Mouse (Mus musculus): ENCODE results near the gene Adipoq. TPM values are rescaled to one million over a fixed set of nuclear protein-coding genes. Genes with fewer than 3 reads are reported as not detected.

Adipoq gene
- polyA plus RNA-seq, 1 experiment from 2014 or later = 0.42 TPM

DNA sequence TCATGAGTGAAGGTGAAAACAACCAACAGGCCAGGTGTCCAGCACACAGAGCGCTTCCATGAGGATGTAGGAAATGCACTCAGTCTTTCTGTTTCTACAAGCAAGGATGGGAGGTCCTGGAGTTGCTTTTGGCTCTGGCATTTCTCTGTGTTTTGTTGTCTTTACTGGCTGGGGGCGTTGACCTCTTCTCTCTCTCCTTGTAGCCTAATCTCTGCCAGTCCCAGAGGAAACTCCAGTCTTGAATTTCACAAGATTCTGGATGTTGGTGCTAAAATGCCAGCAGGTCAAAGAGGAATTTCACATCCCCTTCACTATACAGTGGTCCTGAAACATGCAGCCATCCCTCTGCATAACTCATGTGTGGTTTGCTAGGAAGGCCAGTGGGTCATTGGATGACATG is 2.6 kb downstream of the Adipoq start:
- H3K4me3 ChIP-seq (replicated peaks) = no peak overlapping the region
- H3K27ac ChIP-seq (replicated peaks) = no peak overlapping the region
- H3K36me3 ChIP-seq = no peaks in the 10 kb centered on the region
- ATAC-seq (ENCODE audit: low FRiP score) = no peak
- 78% methylated on average over 2 of the region's 2 CpGs for WGBS
- no peaks in the 10 kb centered on the region for H3K27me3 ChIP-seq (replicated peaks)
- no peaks in the 10 kb centered on the region for H3K4me1 ChIP-seq
- no peaks in the 10 kb centered on the region for H3K9me3 ChIP-seq (replicated peaks)
- H3K4me2 ChIP-seq = no peak overlapping the region
- no peak overlapping the region for H3K9ac ChIP-seq (replicated peaks)

DNA sequence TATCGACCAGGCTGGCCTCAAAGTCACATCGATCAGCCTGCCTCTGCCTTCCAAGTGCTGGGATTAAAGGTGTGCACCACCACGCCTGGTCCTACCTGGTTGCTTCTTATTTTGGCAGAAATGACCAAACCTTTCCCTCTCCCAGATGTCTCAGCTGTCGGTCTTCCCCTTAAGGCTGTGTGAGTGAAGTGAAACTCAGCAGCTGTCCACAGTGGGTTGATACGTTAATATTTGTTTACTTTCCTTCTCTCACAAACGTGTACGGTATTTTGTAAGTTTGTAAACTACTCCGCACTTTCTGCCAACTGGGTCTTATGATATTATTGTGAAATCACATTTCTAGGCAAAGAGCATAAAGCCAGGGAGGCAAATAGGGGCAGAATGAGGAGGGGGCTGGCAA is 3.1 kb downstream of the Adipoq start:
- 94% methylated on average over 8 of the region's 8 CpGs for WGBS

DNA sequence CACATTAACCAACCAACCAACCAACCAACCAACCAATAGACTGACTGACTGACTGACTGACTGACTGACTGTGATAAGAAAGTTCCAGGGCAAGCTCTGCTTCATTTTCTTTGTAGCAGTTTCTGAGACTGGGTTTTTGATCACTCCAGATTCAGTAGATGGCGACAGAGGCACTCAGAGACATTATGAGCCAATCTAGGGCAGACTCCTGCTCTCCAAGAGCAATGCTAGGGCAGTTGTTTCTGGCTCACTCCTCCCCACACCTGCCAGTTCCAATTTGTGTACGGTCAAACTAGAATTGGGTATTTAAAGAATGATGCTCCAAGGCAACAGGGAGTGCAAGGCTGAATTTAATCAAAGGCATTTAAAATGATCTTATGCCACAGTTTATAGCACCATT is 5.1 kb downstream of the Adipoq start:
- Histone ChIP-seq H3K4me2 (no peak overlapping the region), H3K27me3 (replicated peaks) (no peaks in the 10 kb centered on the region), H3K4me1 (no peaks in the 10 kb centered on the region), H3K27ac (replicated peaks) (no peak overlapping the region), H3K9ac (replicated peaks) (no peak overlapping the region), H3K9me3 (replicated peaks) (no peaks in the 10 kb centered on the region), H3K36me3 (no peaks in the 10 kb centered on the region), H3K4me3 (replicated peaks) (no peak overlapping the region)
- 25% methylated on average over 2 of the region's 2 CpGs for WGBS
- no peak for ATAC-seq (ENCODE audit: low FRiP score)

More for the DNA sequence above, 3.1 kb downstream of the Adipoq start:
- Histone ChIP-seq H3K9ac (replicated peaks) (no peak overlapping the region), H3K27ac (replicated peaks) (no peak overlapping the region), H3K36me3 (no peaks in the 10 kb centered on the region), H3K4me1 (no peaks in the 10 kb centered on the region), H3K4me2 (no peak overlapping the region), H3K27me3 (replicated peaks) (no peaks in the 10 kb centered on the region), H3K4me3 (replicated peaks) (no peak overlapping the region), H3K9me3 (replicated peaks) (no peaks in the 10 kb centered on the region)
- no peak for ATAC-seq (ENCODE audit: low FRiP score)

DNA sequence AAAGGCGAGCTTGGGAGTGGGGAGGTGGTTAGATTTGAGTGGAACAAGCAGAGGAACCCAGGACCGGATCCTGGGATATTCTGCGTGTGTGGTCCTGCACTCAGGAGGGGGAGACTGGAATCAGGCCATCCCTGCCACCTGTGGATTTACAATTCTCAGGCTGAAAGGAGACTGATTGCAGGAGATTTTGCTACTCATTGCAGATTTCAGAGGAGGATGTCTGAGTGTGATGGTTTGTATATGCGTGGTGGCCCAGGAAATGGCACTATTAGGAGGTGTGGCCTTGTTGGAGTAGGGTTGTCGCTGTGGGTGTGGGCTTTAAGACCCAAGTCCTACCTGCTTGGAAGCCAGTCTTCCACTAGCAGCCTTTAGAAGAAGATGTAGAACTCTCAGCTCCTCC is 7.9 kb downstream of the Adipoq start:
- Histone ChIP-seq H3K27me3 (replicated peaks) (no peaks in the 10 kb centered on the region), H3K4me2 (no peak overlapping the region), H3K27ac (replicated peaks) (no peak overlapping the region), H3K36me3 (no peaks in the 10 kb centered on the region), H3K9ac (replicated peaks) (no peak overlapping the region), H3K4me3 (replicated peaks) (no peak overlapping the region), H3K9me3 (replicated peaks) (no peaks in the 10 kb centered on the region), H3K4me1 (no peaks in the 10 kb centered on the region)
- 71% methylated on average over 5 of the region's 5 CpGs for WGBS
- ATAC-seq (ENCODE audit: low FRiP score) = no peak

GRCm38 (mm10) chr16:23157013-23157412 is 10.7 kb downstream of the Adipoq start:
- Histone ChIP-seq H3K36me3 (no peaks in the 10 kb centered on the region), H3K4me1 (no peaks in the 10 kb centered on the region), H3K4me3 (replicated peaks) (no peak overlapping the region), H3K9me3 (replicated peaks) (no peaks in the 10 kb centered on the region), H3K4me2 (no peak overlapping the region), H3K9ac (replicated peaks) (no peak overlapping the region), H3K27ac (replicated peaks) (no peak overlapping the region), H3K27me3 (replicated peaks) (no peaks in the 10 kb centered on the region)
- WGBS = 94% methylated on average over 13 of the region's 13 CpGs
- no peak for ATAC-seq (ENCODE audit: low FRiP score)

DNA sequence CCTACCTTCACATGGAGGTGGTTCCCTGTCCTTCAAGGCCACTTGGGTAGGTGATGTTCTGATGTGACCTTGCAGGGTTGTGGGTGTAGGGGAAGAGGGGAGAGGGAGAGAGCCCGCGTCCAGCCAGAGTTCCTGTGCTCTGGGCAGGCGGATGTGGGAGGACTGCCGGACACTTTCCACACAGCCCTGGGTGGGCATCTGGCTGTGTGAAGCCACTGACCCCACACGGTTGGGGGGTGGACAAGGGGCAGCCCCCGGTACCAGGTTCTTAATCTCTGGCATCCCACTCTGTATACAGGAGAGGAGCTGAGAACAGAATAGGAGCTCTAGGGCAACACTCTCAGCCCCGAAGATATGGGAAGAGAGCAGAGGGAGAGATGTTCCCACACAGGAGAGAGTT is 12.0 kb downstream of the Adipoq start:
- no peak for ATAC-seq (ENCODE audit: low FRiP score)
- 91% methylated on average over 7 of the region's 7 CpGs for WGBS
- no peak overlapping the region for H3K9ac ChIP-seq (replicated peaks)
- no peak overlapping the region for H3K4me3 ChIP-seq (replicated peaks)
- no peaks in the 10 kb centered on the region for H3K9me3 ChIP-seq (replicated peaks)
- no peak overlapping the region for H3K4me2 ChIP-seq
- no peaks in the 10 kb centered on the region for H3K27me3 ChIP-seq (replicated peaks)
- no peaks in the 10 kb centered on the region for H3K4me1 ChIP-seq
- no peak overlapping the region for H3K27ac ChIP-seq (replicated peaks)
- H3K36me3 ChIP-seq = no peaks in the 10 kb centered on the region

DNA sequence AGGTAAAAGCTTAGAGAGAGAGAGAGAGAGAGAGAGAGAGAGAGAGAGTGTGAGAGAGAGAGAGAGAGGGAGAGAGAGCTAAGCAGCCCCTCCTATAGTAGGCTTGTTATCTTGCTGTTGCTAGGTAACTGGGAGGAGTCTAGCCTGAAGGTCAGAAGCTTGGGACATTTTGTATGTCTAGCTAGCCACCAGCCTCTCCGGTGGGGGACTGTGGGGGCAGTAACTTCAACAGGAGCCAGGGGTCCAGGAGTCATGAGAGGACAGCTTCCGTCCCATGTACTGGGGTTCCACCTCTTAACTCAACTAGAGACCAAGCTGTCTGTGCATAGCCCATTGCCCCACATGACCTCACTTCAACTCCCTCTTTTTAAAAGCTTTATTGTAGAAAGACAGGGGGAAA is 12.6 kb downstream of the Adipoq start:
- H3K36me3 ChIP-seq = no peaks in the 10 kb centered on the region
- no peak overlapping the region for H3K27ac ChIP-seq (replicated peaks)
- H3K9ac ChIP-seq (replicated peaks) = no peak overlapping the region
- H3K4me2 ChIP-seq = no peak overlapping the region
- no peaks in the 10 kb centered on the region for H3K9me3 ChIP-seq (replicated peaks)
- ATAC-seq (ENCODE audit: low FRiP score) = no peak
- 58% methylated on average over 2 of the region's 2 CpGs for WGBS
- no peaks in the 10 kb centered on the region for H3K27me3 ChIP-seq (replicated peaks)
- H3K4me1 ChIP-seq = no peaks in the 10 kb centered on the region
- no peak overlapping the region for H3K4me3 ChIP-seq (replicated peaks)

GRCm38 (mm10) chr16:23159749-23160148 is 13.4 kb downstream of the Adipoq start:
- 74% methylated on average over 2 of the region's 2 CpGs for WGBS
- H3K36me3 ChIP-seq = no peaks in the 10 kb centered on the region
- H3K27ac ChIP-seq (replicated peaks) = no peak overlapping the region

DNA sequence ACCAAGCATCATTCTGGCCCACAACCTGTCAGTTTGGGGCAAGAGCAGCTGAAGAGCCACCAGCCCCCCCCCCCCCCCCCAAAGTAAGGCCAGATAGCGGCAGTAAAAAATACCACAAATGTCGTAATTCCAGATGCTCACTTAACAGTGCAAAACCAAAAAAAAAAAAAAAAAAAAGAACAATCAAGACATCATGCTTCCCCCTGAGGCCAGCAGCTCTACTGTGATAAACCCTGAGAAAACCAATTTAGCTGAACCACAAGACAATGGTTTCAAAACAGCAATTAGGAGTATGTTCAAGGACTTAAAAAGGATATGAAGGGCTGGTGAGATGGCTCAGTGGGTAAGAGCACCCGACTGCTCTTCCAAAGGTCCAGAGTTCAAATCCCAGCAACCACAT is 15.8 kb downstream of the Adipoq start:
- Histone ChIP-seq H3K4me3 (replicated peaks) (no peak overlapping the region), H3K4me1 (no peaks in the 10 kb centered on the region), H3K27ac (replicated peaks) (no peak overlapping the region), H3K4me2 (no peak overlapping the region), H3K27me3 (replicated peaks) (no peaks in the 10 kb centered on the region), H3K36me3 (no peaks in the 10 kb centered on the region), H3K9me3 (replicated peaks) (no peaks in the 10 kb centered on the region), H3K9ac (replicated peaks) (no peak overlapping the region)
- no peak for ATAC-seq (ENCODE audit: low FRiP score)
- 81% methylated on average over 3 of the region's 3 CpGs for WGBS

More at GRCm38 (mm10) chr16:23159749-23160148, 13.4 kb downstream of the Adipoq start:
- H3K4me2 ChIP-seq = no peak overlapping the region
- no peaks in the 10 kb centered on the region for H3K9me3 ChIP-seq (replicated peaks)
- no peak for ATAC-seq (ENCODE audit: low FRiP score)
- H3K4me1 ChIP-seq = no peaks in the 10 kb centered on the region
- no peak overlapping the region for H3K9ac ChIP-seq (replicated peaks)
- H3K4me3 ChIP-seq (replicated peaks) = no peak overlapping the region
- H3K27me3 ChIP-seq (replicated peaks) = no peaks in the 10 kb centered on the region

DNA sequence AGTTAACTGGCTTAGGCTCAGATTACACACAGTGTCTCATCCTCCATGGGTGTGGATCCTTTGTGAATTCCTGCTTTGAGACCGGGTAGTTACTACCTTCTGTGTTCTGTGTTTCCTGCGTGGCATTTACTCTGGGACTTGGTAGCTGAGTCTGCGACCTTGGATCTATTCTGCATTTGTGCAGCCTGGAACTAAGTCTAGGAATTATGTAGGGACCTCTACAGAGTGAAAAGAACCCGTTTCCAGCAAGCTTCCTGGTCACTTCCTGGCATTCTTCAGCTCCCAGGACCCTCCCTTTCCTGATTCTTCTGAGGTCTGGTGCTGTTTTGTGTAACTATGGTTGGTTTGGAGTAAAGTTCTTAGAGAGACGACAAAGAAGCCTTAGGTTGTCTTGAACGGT is 18.1 kb downstream of the Adipoq start:
- H3K36me3 ChIP-seq = no peaks in the 10 kb centered on the region
- H3K27ac ChIP-seq (replicated peaks) = no peak overlapping the region
- H3K9ac ChIP-seq (replicated peaks) = no peak overlapping the region
- 77% methylated on average over 6 of the region's 6 CpGs for WGBS
- H3K27me3 ChIP-seq (replicated peaks) = no peaks in the 10 kb centered on the region
- H3K4me1 ChIP-seq = no peaks in the 10 kb centered on the region
- H3K4me2 ChIP-seq = no peak overlapping the region
- H3K9me3 ChIP-seq (replicated peaks) = no peaks in the 10 kb centered on the region
- no peak overlapping the region for H3K4me3 ChIP-seq (replicated peaks)
- no peak for ATAC-seq (ENCODE audit: low FRiP score)

DNA sequence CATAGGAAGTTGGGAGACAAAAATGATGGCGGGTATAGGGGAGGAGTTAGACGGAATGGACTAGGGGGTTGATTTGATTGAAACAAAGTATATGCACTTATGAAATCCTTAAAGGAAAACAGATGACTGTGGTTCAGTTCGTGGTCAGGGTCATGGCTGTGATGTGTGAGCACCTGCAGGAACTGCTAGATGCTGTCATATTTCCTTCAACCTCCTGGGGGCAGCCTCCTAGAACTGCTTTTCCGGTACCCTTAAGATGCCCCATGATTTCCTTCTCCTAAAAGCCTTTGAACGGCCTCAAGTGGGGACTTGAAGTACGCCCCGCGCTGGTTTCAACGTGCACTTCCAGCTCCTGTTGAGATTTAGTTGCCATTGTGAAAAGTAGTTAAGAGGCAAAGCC is 19.1 kb downstream of the Adipoq start:
- no peak for ATAC-seq (ENCODE audit: low FRiP score)

DNA sequence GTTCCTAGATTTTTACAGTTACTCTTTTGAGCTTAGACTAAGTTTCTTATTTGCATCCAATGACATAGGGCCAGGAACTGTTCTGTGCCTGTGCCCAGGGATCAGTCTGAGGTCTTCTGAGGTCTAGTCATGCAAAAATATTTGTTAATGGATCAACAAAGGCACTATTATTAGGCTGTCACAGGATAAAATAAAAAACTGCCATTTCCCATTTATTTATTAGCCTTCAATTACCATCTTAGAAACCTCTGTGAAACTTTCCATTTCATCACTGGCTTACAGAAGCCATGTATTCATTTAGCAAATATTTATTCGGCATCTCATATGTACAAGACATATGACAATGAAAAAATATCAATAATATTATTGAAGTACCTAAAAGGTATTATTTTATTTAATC is 20.3 kb downstream of the Adipoq start:
- H3K27ac ChIP-seq (replicated peaks) = no peak overlapping the region
- no peak overlapping the region for H3K4me3 ChIP-seq (replicated peaks)
- no peak overlapping the region for H3K4me2 ChIP-seq
- H3K27me3 ChIP-seq (replicated peaks) = no peaks in the 10 kb centered on the region
- no peak for ATAC-seq (ENCODE audit: low FRiP score)
- H3K9ac ChIP-seq (replicated peaks) = no peak overlapping the region
- no peaks in the 10 kb centered on the region for H3K9me3 ChIP-seq (replicated peaks)
- no peaks in the 10 kb centered on the region for H3K4me1 ChIP-seq
- no peaks in the 10 kb centered on the region for H3K36me3 ChIP-seq
- 93% methylated on average over 1 of the region's 1 CpGs for WGBS

More for the DNA sequence above, 19.1 kb downstream of the Adipoq start:
- Histone ChIP-seq H3K4me2 (no peak overlapping the region), H3K4me3 (replicated peaks) (no peak overlapping the region), H3K36me3 (no peaks in the 10 kb centered on the region), H3K4me1 (no peaks in the 10 kb centered on the region), H3K27me3 (replicated peaks) (no peaks in the 10 kb centered on the region), H3K9ac (replicated peaks) (no peak overlapping the region), H3K27ac (replicated peaks) (no peak overlapping the region), H3K9me3 (replicated peaks) (no peaks in the 10 kb centered on the region)
- whole genome bisulfite sequencing = 72% methylated on average over 9 of the region's 9 CpGs

DNA sequence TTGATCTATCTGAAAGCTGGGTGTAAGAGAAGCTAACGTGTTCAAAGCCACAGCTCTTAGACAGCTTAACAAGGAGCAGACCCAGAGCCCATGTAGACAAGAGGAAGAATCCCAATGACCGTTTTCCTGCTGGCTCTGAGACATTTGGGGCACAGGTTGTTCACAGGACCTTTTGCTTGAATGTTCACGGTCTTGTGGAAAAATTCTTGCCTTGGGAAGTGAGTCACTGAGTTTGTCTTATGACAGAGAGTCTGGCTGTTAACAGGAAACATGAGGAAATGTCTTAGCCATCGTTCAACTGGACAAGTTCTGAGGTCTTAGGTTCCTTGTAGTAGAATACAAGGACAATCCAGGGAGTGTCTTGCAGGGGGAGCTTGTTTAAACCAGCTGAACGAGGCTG is 20.7 kb downstream of the Adipoq start:
- Histone ChIP-seq H3K4me3 (replicated peaks) (no peak overlapping the region), H3K4me1 (no peaks in the 10 kb centered on the region), H3K9ac (replicated peaks) (no peak overlapping the region), H3K27ac (replicated peaks) (no peak overlapping the region), H3K9me3 (replicated peaks) (no peaks in the 10 kb centered on the region), H3K4me2 (no peak overlapping the region), H3K27me3 (replicated peaks) (no peaks in the 10 kb centered on the region), H3K36me3 (no peaks in the 10 kb centered on the region)
- ATAC-seq (ENCODE audit: low FRiP score) = no peak
- 78% methylated on average over 5 of the region's 5 CpGs for WGBS

Measured in neural tube, embryonic 15.5 days (tissue).